Mouse (Mus musculus): Measurements from ENCODE around the gene Ptov1. TPM values are rescaled to one million over a fixed set of nuclear protein-coding genes. Genes with fewer than 3 reads are reported as not detected.

Gene Ptov1
- total and polyA plus RNA-seq, 3 experiments: 46.4 to 168 TPM; not detected in 1

- TF ChIP-seq MAZ (IDR thresholded peaks at IDR 0.05; ENCODE audit: low read depth, low read length): peak; percentile 89
- TF ChIP-seq ZKSCAN1 (IDR thresholded peaks at IDR 0.05; ENCODE audit: low read depth, low read length): no peak
- no peak for TF ChIP-seq ZNF384 (IDR thresholded peaks at IDR 0.05; ENCODE audit: low read depth, low read length)
Observed at GRCm38 (mm10) chr7:44849416-44850111, 20.0 kb downstream of the Ptov1 start (continued).

- peak; percentile 99 for DNase-seq (ENCODE audit: low read depth, low spot score)
- Histone ChIP-seq H3K79me2 (ENCODE audit: control insufficient read depth, insufficient read depth, low read length, poor library complexity) (peaks cover 28% of the 10 kb centered on the region), H3K36me3 (ENCODE audit: control insufficient read depth in 1 of 2, insufficient read depth in 2 of 2, low read length in 2 of 2) (peaks cover 0 to 5% of the 10 kb centered on the region in 2 experiments; a peak in 1 of 4 replicates), H3K27me3 (ENCODE audit: control insufficient read depth in 1 of 2, insufficient read depth in 2 of 2, low read length in 2 of 2) (no peaks in the 10 kb centered on the region), H3K9me3 (replicated peaks; ENCODE audit: insufficient read depth, low read length) (no peaks in the 10 kb centered on the region), H3K4me1 (ENCODE audit: control insufficient read depth in 1 of 2, insufficient read depth in 2 of 2, low read length in 2 of 2) (peaks cover 0 to 13% of the 10 kb centered on the region in 2 experiments; a peak in 2 of 4 replicates), H3K27ac (ENCODE audit: control insufficient read depth, low read depth, low read length) (peak within 1 kb of the TSS; percentile 93), H3K9ac (ENCODE audit: control insufficient read depth, low read depth, low read length, poor library complexity, severe bottlenecking) (peak within 1 kb of the TSS; percentile 96), H3K4me3 (ENCODE audit: control insufficient read depth in 1 of 2, insufficient read depth in 1 of 2, low read depth in 2 of 2, low read length in 2 of 2) (peak within 1 kb of the TSS; percentile 78 to 96)
- TF ChIP-seq E2F4 (IDR thresholded peaks at IDR 0.05; ENCODE audit: borderline replicate concordance, low read depth, low read length) (no peak), ZNF384 (IDR thresholded peaks at IDR 0.05; ENCODE audit: low read depth, low read length) (no peak), GABPA (IDR thresholded peaks at IDR 0.05; ENCODE audit: low read depth, low read length) (no peak), SIN3A (IDR thresholded peaks at IDR 0.05; ENCODE audit: low read length) (peak; percentile 95), NELFE (IDR thresholded peaks at IDR 0.05; ENCODE audit: low read depth, low read length) (peak; percentile 61), CTCF (IDR thresholded peaks at IDR 0.05 in 2 of 3, conservative IDR thresholded peaks at IDR 0.05 in 1 of 3; ENCODE audit: control insufficient read depth in 1 of 3, insufficient read depth in 1 of 3, low read depth in 2 of 3, low read length in 3 of 3, poor library complexity in 1 of 3, severe bottlenecking in 1 of 3) (no peak), KAT2A (conservative IDR thresholded peaks at IDR 0.05; ENCODE audit: low read depth, low read length) (peak; percentile 77), EP300 (IDR thresholded peaks at IDR 0.05; ENCODE audit: low read depth in 1 of 2, low read length in 2 of 2) (no peak), GATA1 (IDR thresholded peaks at IDR 0.05; ENCODE audit: low read depth, low read length) (0 out of 2 replicates have a peak, but pooled peaks have one; percentile 8), MAZ (IDR thresholded peaks at IDR 0.05; ENCODE audit: low read depth, low read length) (peak; percentile 48; the same call in 1 of the 2 replicates), ZMIZ1 (IDR thresholded peaks at IDR 0.05; ENCODE audit: low read depth, low read length) (no peak), MEF2A (IDR thresholded peaks at IDR 0.05; ENCODE audit: extremely low read depth, insufficient replicate concordance, low read depth, low read length, poor library complexity, severe bottlenecking) (no peak), MYC (IDR thresholded peaks at IDR 0.05; ENCODE audit: low read depth, low read length) (peak; percentile 91), TBP (IDR thresholded peaks at IDR 0.05; ENCODE audit: low read depth, low read length) (no peak; the same call in 1 of the 2 replicates), JUND (IDR thresholded peaks at IDR 0.05; ENCODE audit: low read depth, low read length) (no peak), HCFC1 (IDR thresholded peaks at IDR 0.05; ENCODE audit: low read depth, low read length) (peak; percentile 88), USF1 (IDR thresholded peaks at IDR 0.05; ENCODE audit: low read depth, low read length) (peak; percentile 95), MXI1 (IDR thresholded peaks at IDR 0.05; ENCODE audit: low read depth, low read length) (peak; percentile 75), CHD1 (IDR thresholded peaks at IDR 0.05; ENCODE audit: low read depth, low read length) (peak; percentile 99), RAD21 (IDR thresholded peaks at IDR 0.05; ENCODE audit: low read depth, low read length) (no peak), ZC3H11A (IDR thresholded peaks at IDR 0.05; ENCODE audit: low read depth, low read length) (no peak), ELF1 (IDR thresholded peaks at IDR 0.05; ENCODE audit: low read depth, low read length) (0 out of 2 replicates have a peak, but pooled peaks have one; percentile 18), UBTF (IDR thresholded peaks at IDR 0.05; ENCODE audit: borderline replicate concordance, insufficient read depth, low read depth, low read length) (no peak), ETS1 (IDR thresholded peaks at IDR 0.05; ENCODE audit: low read depth, low read length) (peak; percentile 46; the same call in 1 of the 2 replicates), MYB (IDR thresholded peaks at IDR 0.05; ENCODE audit: low read depth, low read length) (peak; percentile 69; the same call in 1 of the 2 replicates), POLR2AphosphoS2 (IDR thresholded peaks at IDR 0.05; ENCODE audit: low read length) (peak; percentile 35), MAX (IDR thresholded peaks at IDR 0.05; ENCODE audit: low read length) (peak; percentile 97), CHD2 (IDR thresholded peaks at IDR 0.05; ENCODE audit: low read length) (no peak; the same call in 1 of the 2 replicates), MAFK (IDR thresholded peaks at IDR 0.05; ENCODE audit: borderline replicate concordance, low read depth, low read length) (no peak), POLR2AphosphoS5 (IDR thresholded peaks at IDR 0.05; ENCODE audit: borderline replicate concordance, low read depth, low read length) (no peak)
Observed at GRCm38 (mm10) chr7:44848561-44849415, 20.8 kb downstream of the Ptov1 start, which contains the start of the genes Akt1s1 and Tbc1d17. Akt1s1 (plus strand) TSS chr7:44848991. Tbc1d17 (minus strand) TSS chr7:44849079.
